ENCODE assay signal across 1 mouse cellular context in the genomic region with DNA sequence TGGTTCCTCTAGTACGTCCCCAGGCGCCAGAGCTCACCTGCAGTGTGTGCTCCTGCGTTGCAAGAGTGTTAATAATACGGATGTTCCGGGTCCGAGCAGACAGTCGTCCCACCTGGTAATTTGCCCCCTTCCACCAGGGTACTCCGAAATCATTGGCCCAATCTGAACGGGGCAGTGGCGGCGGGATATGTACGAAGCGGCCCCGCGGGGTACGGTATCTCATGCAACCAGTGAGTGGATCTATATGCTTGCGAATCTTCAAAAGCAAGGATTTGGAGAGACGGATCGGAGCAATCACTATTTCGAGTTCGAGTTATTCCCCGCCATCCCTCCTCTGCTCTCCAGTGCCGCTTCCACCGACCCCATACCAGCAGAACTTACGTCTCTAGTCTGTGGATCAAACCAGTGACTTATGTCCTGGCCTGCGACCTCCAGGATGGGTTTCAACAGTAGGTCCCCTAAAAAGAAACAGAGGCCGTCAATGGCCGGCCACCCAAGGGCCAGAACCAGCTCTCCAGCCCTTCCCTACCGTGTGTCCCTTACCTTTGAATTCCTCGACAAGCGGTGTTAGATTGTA.
TF ChIP-seq lines count a peak whose summit lies in the region.

No protein-coding gene starts in this region.

TF ChIP-seq in MEL, 35 proteins besides CTCF, POLR2A, EP300 and RAD21:
- peak; percentile 3; the same call in 1 of the 2 replicates for TF ChIP-seq SIN3A (IDR thresholded peaks at IDR 0.05; ENCODE audit: low read length)
